Mouse (Mus musculus) monocyte, adult 59 days (primary cell): ENCODE results near the gene Samhd1. TPM values are rescaled to one million over a fixed set of nuclear protein-coding genes. Genes with fewer than 3 reads are reported as not detected.

Experiments
- total RNA-seq, 2 experiments: library from RNA; stranded (reverse); gene quantifications; one replicate each; pipeline ENCODE4 v1.2.4; 2023

Gene Samhd1
- 100 to 1,000 TPM; 893 to 991 TPM for total RNA-seq

GRCm38 (mm10) chr2:157135014-157135413 is at the start of gene Samhd1:
Gene Samhd1 (minus strand): TSS chr2:157135265.

GRCm38 (mm10) chr2:157086796-157087195 is 48.3 kb downstream of the Samhd1 start, which contains the start of gene Tldc2:
Gene Tldc2 (plus strand): TSS chr2:157087055.

GRCm38 (mm10) chr2:157078793-157079700 is 56.0 kb downstream of the Samhd1 start, which contains the start of gene Soga1:
Gene Soga1 (minus strand): TSS chr2:157079254.

Other genes with a start within 250 kb of the Samhd1 start
- under 1 TPM in 1 of 2 experiments, not detected in 1; 0.24 TPM for gene Sla2, start 248.1 kb downstream of the Samhd1 start, total RNA-seq
- 10 to 100 TPM; 26.8 to 31.4 TPM for gene Ndrg3, start 143.2 kb downstream of the Samhd1 start, total RNA-seq
- gene Dsn1, start 128.1 kb downstream of the Samhd1 start, total RNA-seq, result 1 to 10 TPM; 7.8 to 8.4 TPM
- 10 to 100 TPM; 31.1 to 43.1 TPM for gene Soga1, start 56.0 kb downstream of the Samhd1 start, total RNA-seq
- gene Tldc2, start 48.2 kb downstream of the Samhd1 start, total RNA-seq, result not detected
- gene Rbl1, start 69.3 kb upstream of the Samhd1 start, total RNA-seq, result 10 to 100 TPM; 17.8 to 18.0 TPM
- gene Rpn2, start 143.8 kb upstream of the Samhd1 start, total RNA-seq, result 100 to 1,000 TPM; 174 to 181 TPM
- under 1 TPM in 1 of 2 experiments, not detected in 1; 0.70 TPM for gene Mroh8, start 144.3 kb upstream of the Samhd1 start, total RNA-seq
- 1 to 10 TPM in 1 of 2 experiments, not detected in 1; 1.4 TPM for gene Ghrh, start 212.2 kb upstream of the Samhd1 start, total RNA-seq
- gene Manbal, start 232.3 kb upstream of the Samhd1 start, total RNA-seq, result 10 to 100 TPM; 34.3 to 37.7 TPM